12 mouse cellular contexts compared by ENCODE assay signal in the genomic region with DNA sequence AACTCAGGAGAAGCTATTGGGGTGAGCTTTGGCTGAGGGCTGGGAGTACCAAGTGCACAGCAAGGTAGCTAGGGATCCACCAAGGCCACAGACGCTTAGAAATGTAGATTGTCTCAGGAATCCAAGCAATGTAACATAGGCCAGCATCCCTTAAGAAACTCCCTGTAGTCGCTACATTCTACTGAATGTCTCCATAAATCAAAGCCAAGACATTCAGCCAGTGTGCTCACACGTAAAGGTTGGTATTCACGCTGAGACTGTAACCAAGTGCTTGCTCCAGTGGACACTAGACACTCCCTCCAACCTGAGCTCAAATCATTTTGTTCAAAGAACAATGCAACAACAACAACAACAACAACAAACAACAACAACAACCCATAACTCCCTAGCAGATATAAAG.
A peak's percentile ranks its signal among the peaks of the same experiment; 100 is the strongest.
DNase-seq lines count a peak whose midpoint lies in the region; ATAC-seq lines count a peak whose summit lies in the region.
"Had no signal": no experiment of that assay in that cellular context is flagged by ENCODE, and none has a peak within 500 bp of the region (broad histone marks: within the 10 kb centered on the region; RNA-seq: fewer than 3 reads in every experiment).

No protein-coding gene starts in this region.

- WGBS in kidney, embryonic 14.5 days: 26% methylated on average over 4 of the region's 4 CpGs
- WGBS in embryonic facial prominence, embryonic 14.5 days: 73% methylated on average over 4 of the region's 4 CpGs
- WGBS in hindbrain, embryonic 14.5 days: 66% methylated on average over 4 of the region's 4 CpGs
- WGBS in neural tube, embryonic 12.5 days: 39% methylated on average over 4 of the region's 4 CpGs

- H3K27me3 ChIP-seq in kidney, embryonic 14.5 days (ENCODE audit: control insufficient read depth, insufficient read depth, low read length): no peaks in the 10 kb centered on the region
- no peaks in the 10 kb centered on the region for H3K27me3 ChIP-seq in embryonic facial prominence, embryonic 14.5 days (replicated peaks; ENCODE audit: control insufficient read depth, insufficient read depth, low read length)
- no peaks in the 10 kb centered on the region for H3K27me3 ChIP-seq in hindbrain, embryonic 14.5 days (ENCODE audit: control insufficient read depth, insufficient read depth, low read length)
- H3K27me3 ChIP-seq in neural tube, embryonic 12.5 days (replicated peaks): no peaks in the 10 kb centered on the region
- H3K27me3 ChIP-seq: lung, embryonic 15.5 days had no signal

- peaks cover 9% of the 10 kb centered on the region for H3K4me1 ChIP-seq in kidney, embryonic 14.5 days (ENCODE audit: control insufficient read depth, insufficient read depth, low read length)
- peaks cover 24% of the 10 kb centered on the region for H3K4me1 ChIP-seq in embryonic facial prominence, embryonic 14.5 days (ENCODE audit: control insufficient read depth, insufficient read depth, low read length)
- H3K4me1 ChIP-seq in hindbrain, embryonic 14.5 days (replicated peaks; ENCODE audit: control insufficient read depth, insufficient read depth, low read length): peaks cover 10% of the 10 kb centered on the region
- peaks cover 15% of the 10 kb centered on the region for H3K4me1 ChIP-seq in neural tube, embryonic 12.5 days

- H3K36me3 ChIP-seq in kidney, embryonic 14.5 days (ENCODE audit: control insufficient read depth, insufficient read depth, low read length): no peaks in the 10 kb centered on the region
- H3K36me3 ChIP-seq in embryonic facial prominence, embryonic 14.5 days (ENCODE audit: control insufficient read depth, insufficient read depth, low read length): no peaks in the 10 kb centered on the region
- H3K36me3 ChIP-seq in hindbrain, embryonic 14.5 days (replicated peaks; ENCODE audit: control insufficient read depth, insufficient read depth): no peaks in the 10 kb centered on the region
- H3K36me3 ChIP-seq in neural tube, embryonic 12.5 days: no peaks in the 10 kb centered on the region
- H3K36me3 ChIP-seq: lung, embryonic 15.5 days had no signal

- H3K4me2 ChIP-seq in kidney, embryonic 14.5 days (replicated peaks; ENCODE audit: low read depth, low read length): no peak overlapping the region
- H3K4me2 ChIP-seq in embryonic facial prominence, embryonic 14.5 days (ENCODE audit: low read depth, low read length): no peak overlapping the region
- no peak overlapping the region for H3K4me2 ChIP-seq in hindbrain, embryonic 14.5 days (replicated peaks)
- no peak overlapping the region for H3K4me2 ChIP-seq in neural tube, embryonic 12.5 days (replicated peaks)
- H3K4me2 ChIP-seq: lung, embryonic 15.5 days had no signal

- H3K9ac ChIP-seq in kidney, embryonic 14.5 days (ENCODE audit: low read depth, low read length): no peak overlapping the region
- H3K9ac ChIP-seq in embryonic facial prominence, embryonic 14.5 days (ENCODE audit: low read depth, low read length): no peak overlapping the region
- H3K9ac ChIP-seq in hindbrain, embryonic 14.5 days: 0 out of 2 replicates have a peak overlapping the region, but pooled peaks have one; percentile 26
- H3K9ac ChIP-seq in neural tube, embryonic 12.5 days: no peak overlapping the region
- H3K9ac ChIP-seq: lung, embryonic 15.5 days had no signal

- H3K9me3 ChIP-seq in kidney, embryonic 14.5 days (ENCODE audit: control insufficient read depth, low read length): no peaks in the 10 kb centered on the region
- H3K9me3 ChIP-seq in embryonic facial prominence, embryonic 14.5 days (ENCODE audit: control insufficient read depth, low read length): no peaks in the 10 kb centered on the region
- H3K9me3 ChIP-seq in hindbrain, embryonic 14.5 days (ENCODE audit: control insufficient read depth, low read length): no peaks in the 10 kb centered on the region
- H3K9me3 ChIP-seq in neural tube, embryonic 12.5 days: no peaks in the 10 kb centered on the region
- H3K9me3 ChIP-seq: lung, embryonic 15.5 days had no signal

- no peak overlapping the region for H3K27ac ChIP-seq in kidney, embryonic 14.5 days (ENCODE audit: low read depth, low read length)
- peak overlapping the region; percentile 42; the same call in 1 of the 2 replicates for H3K27ac ChIP-seq in embryonic facial prominence, embryonic 14.5 days (replicated peaks; ENCODE audit: low read depth, low read length)
- no peak overlapping the region for H3K27ac ChIP-seq in hindbrain, embryonic 14.5 days
- 0 out of 2 replicates have a peak overlapping the region, but pooled peaks have one; percentile 27 for H3K27ac ChIP-seq in neural tube, embryonic 12.5 days
- H3K27ac ChIP-seq: gastrocnemius, adult 2 months; lung, embryonic 15.5 days had no signal

- DNase-seq in kidney, postnatal 25 days: no peak
- no peak for DNase-seq in embryonic facial prominence, embryonic 14.5 days (ENCODE audit: low spot score)
- no peak for DNase-seq in hindbrain, embryonic 14.5 days (ENCODE audit: low spot score)
- DNase-seq in gastrocnemius, postnatal 4 days (ENCODE audit: low spot score in 2 of 2): no peak
- no peak for DNase-seq in urinary bladder, adult 2 months (ENCODE audit: low spot score)
- DNase-seq: adrenal gland, postnatal 25 days; cerebellum, adult 11 months; gastrocnemius, adult 2 months; heart, postnatal 14 days had no signal

- H3K4me3 ChIP-seq in kidney, embryonic 14.5 days (ENCODE audit: low read length): no peak overlapping the region
- H3K4me3 ChIP-seq in embryonic facial prominence, embryonic 14.5 days (ENCODE audit: low read depth, low read length): no peak overlapping the region
- no peak overlapping the region for H3K4me3 ChIP-seq in hindbrain, embryonic 14.5 days (replicated peaks; ENCODE audit: low read length)
- no peak overlapping the region for H3K4me3 ChIP-seq in neural tube, embryonic 12.5 days
- H3K4me3 ChIP-seq: gastrocnemius, adult 2 months; lung, embryonic 15.5 days had no signal

- ATAC-seq in kidney, embryonic 14.5 days (ENCODE audit: low FRiP score, low TSS enrichment): peak; percentile 45; the same call in 1 of the 2 replicates
- ATAC-seq in embryonic facial prominence, embryonic 14.5 days (ENCODE audit: low read depth): no peak
- ATAC-seq in hindbrain, embryonic 14.5 days (ENCODE audit: low FRiP score): no peak
- no peak for ATAC-seq in neural tube, embryonic 12.5 days (ENCODE audit: low FRiP score, low read depth)

Comparison
In these comparisons a context has a peak if more than half of its experiments do, and no peak if none do; other contexts are left out.
1. H3K27ac ChIP-seq: peak in embryonic facial prominence, embryonic 14.5 days (single experiment) and neural tube, embryonic 12.5 days (single experiment); none in kidney, embryonic 14.5 days (single experiment) and hindbrain, embryonic 14.5 days (single experiment).